Mouse (Mus musculus): ENCODE data around the gene Atp8b4. TPM values are rescaled to one million over a fixed set of nuclear protein-coding genes. Genes with fewer than 3 reads are reported as not detected.
"Not testable (repeated sequence)": the region's sequence is repeated elsewhere in the genome, so short reads cannot be mapped to it uniquely, and the experiment has no call there.

The Atp8b4 gene
- total and polyA plus RNA-seq, 2 experiments from 2014 or later: 0.11 TPM; not detected in 1

- ATAC-seq (no peak), DNase-seq (no peak)
- H3K4me2 ChIP-seq (ENCODE audit: low read depth): no peak overlapping the region
- 84% methylated on average over 13 of the region's 13 CpGs for WGBS
- no peak overlapping the region for H3K9ac ChIP-seq
- H3K36me3 ChIP-seq (ENCODE audit: insufficient read depth): no peaks in the 10 kb centered on the region
- H3K4me3 ChIP-seq (ENCODE audit: low read depth, low read length): no peak overlapping the region
- no peaks in the 10 kb centered on the region for H3K27me3 ChIP-seq (ENCODE audit: insufficient read depth, low read length)
- no peaks in the 10 kb centered on the region for H3K4me1 ChIP-seq (ENCODE audit: insufficient read depth)
- no peak overlapping the region for H3K27ac ChIP-seq (ENCODE audit: low read depth, low read length)
- no peaks in the 10 kb centered on the region for H3K9me3 ChIP-seq (ENCODE audit: low read length)
- no peak for TF ChIP-seq CTCF (IDR thresholded peaks at IDR 0.05; ENCODE audit: low read depth)
Observed at GRCm38 (mm10) chr2:126466391-126467134, 33.9 kb downstream of the Atp8b4 start.

GRCm38 (mm10) chr2:126458661-126459060, 41.8 kb downstream of the Atp8b4 start:
- no peak overlapping the region for H3K27ac ChIP-seq (ENCODE audit: low read depth, low read length)
- no peaks in the 10 kb centered on the region for H3K4me1 ChIP-seq (ENCODE audit: insufficient read depth)
- DNase-seq (no peak), ATAC-seq (no peak)
- WGBS: 97% methylated on average over 2 of the region's 2 CpGs
- no peak overlapping the region for H3K4me3 ChIP-seq (ENCODE audit: low read depth, low read length)
- H3K36me3 ChIP-seq (ENCODE audit: insufficient read depth): no peaks in the 10 kb centered on the region
- H3K9ac ChIP-seq: no peak overlapping the region
- no peaks in the 10 kb centered on the region for H3K27me3 ChIP-seq (ENCODE audit: insufficient read depth, low read length)
- TF ChIP-seq CTCF (IDR thresholded peaks at IDR 0.05; ENCODE audit: low read depth): no peak
- no peak overlapping the region for H3K4me2 ChIP-seq (ENCODE audit: low read depth)
- no peaks in the 10 kb centered on the region for H3K9me3 ChIP-seq (ENCODE audit: low read length)

- not testable (repeated sequence) for H3K4me3 ChIP-seq (ENCODE audit: low read depth, low read length)
Observed at GRCm38 (mm10) chr2:126457759-126458158, 42.7 kb downstream of the Atp8b4 start.

GRCm38 (mm10) chr2:126450937-126451302, 49.6 kb downstream of the Atp8b4 start:
- 51% methylated on average over 7 of the region's 7 CpGs for WGBS
- no peak overlapping the region for H3K27ac ChIP-seq (ENCODE audit: low read depth, low read length)
- DNase-seq (no peak), ATAC-seq (no peak)
- no peaks in the 10 kb centered on the region for H3K36me3 ChIP-seq (ENCODE audit: insufficient read depth)
- no peaks in the 10 kb centered on the region for H3K4me1 ChIP-seq (ENCODE audit: insufficient read depth)
- H3K9ac ChIP-seq: no peak overlapping the region
- H3K27me3 ChIP-seq (ENCODE audit: insufficient read depth, low read length): no peaks in the 10 kb centered on the region
- no peaks in the 10 kb centered on the region for H3K9me3 ChIP-seq (ENCODE audit: low read length)
- no peak for TF ChIP-seq CTCF (IDR thresholded peaks at IDR 0.05; ENCODE audit: low read depth)
- H3K4me2 ChIP-seq (ENCODE audit: low read depth): no peak overlapping the region
- H3K4me3 ChIP-seq (ENCODE audit: low read depth, low read length): no peak overlapping the region

More at GRCm38 (mm10) chr2:126457759-126458158, 42.7 kb downstream of the Atp8b4 start:
- H3K9ac ChIP-seq; ATAC-seq; H3K4me2 ChIP-seq (ENCODE audit: low read depth); H3K4me1 ChIP-seq (ENCODE audit: insufficient read depth); H3K36me3 ChIP-seq (ENCODE audit: insufficient read depth); DNase-seq; H3K27ac ChIP-seq (ENCODE audit: low read depth, low read length); H3K9me3 ChIP-seq (ENCODE audit: low read length); H3K27me3 ChIP-seq (ENCODE audit: insufficient read depth, low read length): not testable (repeated sequence)
- 41% methylated on average over 2 of the region's 2 CpGs for WGBS

GRCm38 (mm10) chr2:126450210-126450936, 50.1 kb downstream of the Atp8b4 start:
- Histone ChIP-seq H3K9me3 (ENCODE audit: low read length) (no peaks in the 10 kb centered on the region), H3K4me3 (ENCODE audit: low read depth, low read length) (no peak overlapping the region), H3K9ac (no peak overlapping the region), H3K36me3 (ENCODE audit: insufficient read depth) (no peaks in the 10 kb centered on the region), H3K4me1 (ENCODE audit: insufficient read depth) (no peaks in the 10 kb centered on the region), H3K27me3 (ENCODE audit: insufficient read depth, low read length) (no peaks in the 10 kb centered on the region), H3K4me2 (ENCODE audit: low read depth) (no peak overlapping the region), H3K27ac (ENCODE audit: low read depth, low read length) (no peak overlapping the region)
- WGBS: 31% methylated on average over 14 of the region's 14 CpGs
- TF ChIP-seq CTCF (IDR thresholded peaks at IDR 0.05; ENCODE audit: low read depth): no peak
- DNase-seq (peak; percentile 52), ATAC-seq (peak; percentile 82)

GRCm38 (mm10) chr2:126445039-126445438, 55.4 kb downstream of the Atp8b4 start:
- no peaks in the 10 kb centered on the region for H3K27me3 ChIP-seq (ENCODE audit: insufficient read depth, low read length)
- no peak for DNase-seq
- TF ChIP-seq CTCF (IDR thresholded peaks at IDR 0.05; ENCODE audit: low read depth): no peak
- no peaks in the 10 kb centered on the region for H3K9me3 ChIP-seq (ENCODE audit: low read length)
- no peak overlapping the region for H3K4me3 ChIP-seq (ENCODE audit: low read depth, low read length)
- no peak overlapping the region for H3K9ac ChIP-seq
- WGBS: 92% methylated on average over 6 of the region's 6 CpGs
- H3K36me3 ChIP-seq (ENCODE audit: insufficient read depth): no peaks in the 10 kb centered on the region
- no peak overlapping the region for H3K27ac ChIP-seq (ENCODE audit: low read depth, low read length)
- ATAC-seq: no peak
- no peaks in the 10 kb centered on the region for H3K4me1 ChIP-seq (ENCODE audit: insufficient read depth)
- H3K4me2 ChIP-seq (ENCODE audit: low read depth): no peak overlapping the region

- DNase-seq (no peak), ATAC-seq (no peak)
- Histone ChIP-seq H3K4me2 (ENCODE audit: low read depth) (no peak overlapping the region), H3K4me3 (ENCODE audit: low read depth, low read length) (no peak overlapping the region), H3K27ac (ENCODE audit: low read depth, low read length) (no peak overlapping the region), H3K9ac (no peak overlapping the region), H3K9me3 (ENCODE audit: low read length) (no peaks in the 10 kb centered on the region), H3K36me3 (ENCODE audit: insufficient read depth) (no peaks in the 10 kb centered on the region), H3K4me1 (ENCODE audit: insufficient read depth) (no peaks in the 10 kb centered on the region), H3K27me3 (ENCODE audit: insufficient read depth, low read length) (no peaks in the 10 kb centered on the region)
- no peak for TF ChIP-seq CTCF (IDR thresholded peaks at IDR 0.05; ENCODE audit: low read depth)
- WGBS: 80% methylated on average over 4 of the region's 4 CpGs
Observed at GRCm38 (mm10) chr2:126441586-126441985, 58.9 kb downstream of the Atp8b4 start.
